Mouse (Mus musculus): ENCODE data around the gene Arhgap32. TPM values are rescaled to one million over a fixed set of nuclear protein-coding genes. Genes with fewer than 3 reads are reported as not detected.
"Not testable (repeated sequence)": the region's sequence is repeated elsewhere in the genome, so short reads cannot be mapped to it uniquely, and the experiment has no call there.

Gene Arhgap32
- polyA plus RNA-seq, 1 experiment: 22.3 TPM

DNA sequence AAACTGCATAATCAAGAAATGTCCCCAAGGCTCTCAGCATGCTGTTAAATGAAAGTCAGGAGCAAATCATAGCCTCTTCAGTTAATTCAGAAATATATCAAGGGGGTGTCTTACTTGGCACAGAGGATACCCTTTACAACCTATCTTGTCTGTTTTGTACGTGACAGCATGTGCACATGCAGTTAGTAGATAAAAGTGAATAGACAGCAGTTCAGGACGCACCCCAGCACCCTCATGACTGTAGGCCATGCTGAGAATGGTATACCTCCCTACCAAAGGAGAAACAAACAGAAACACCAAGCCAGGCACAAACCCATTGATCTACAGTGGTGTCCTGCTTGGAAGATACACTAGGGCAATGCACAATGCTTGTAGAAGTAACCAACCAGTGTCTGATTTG, 14.4 kb upstream of the Arhgap32 start:
- no peak for DNase-seq (ENCODE audit: low read depth)
- TF ChIP-seq POLR2A (IDR thresholded peaks at IDR 0.05; ENCODE audit: borderline replicate concordance, extremely low read depth, insufficient read depth, insufficient read length, poor library complexity, severe bottlenecking) (no peak), CTCF (IDR thresholded peaks at IDR 0.05; ENCODE audit: borderline replicate concordance, extremely low read depth, insufficient read depth, insufficient read length) (no peak)

DNA sequence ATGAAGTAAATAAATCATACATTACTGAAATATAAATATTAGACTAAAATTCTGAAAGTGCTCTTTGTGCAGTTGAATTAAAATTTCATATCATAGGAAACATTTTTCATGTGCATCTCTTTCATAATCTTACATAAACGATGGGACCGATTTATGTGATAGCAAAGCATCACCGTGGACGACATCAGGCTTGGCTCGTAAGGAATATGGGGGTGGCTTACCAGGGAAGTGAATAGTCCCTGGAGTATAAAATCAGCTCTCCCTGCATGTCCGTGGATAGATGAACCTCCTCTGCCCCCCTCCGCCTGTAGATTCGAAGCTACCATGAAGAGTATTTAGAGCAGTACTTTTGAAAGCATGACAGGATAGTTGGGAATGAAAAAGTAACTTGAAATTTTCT, 11.3 kb upstream of the Arhgap32 start:
- TF ChIP-seq POLR2A (IDR thresholded peaks at IDR 0.05; ENCODE audit: borderline replicate concordance, extremely low read depth, insufficient read depth, insufficient read length, poor library complexity, severe bottlenecking) (no peak), CTCF (IDR thresholded peaks at IDR 0.05; ENCODE audit: borderline replicate concordance, extremely low read depth, insufficient read depth, insufficient read length) (no peak)
- no peak for DNase-seq (ENCODE audit: low read depth)

DNA sequence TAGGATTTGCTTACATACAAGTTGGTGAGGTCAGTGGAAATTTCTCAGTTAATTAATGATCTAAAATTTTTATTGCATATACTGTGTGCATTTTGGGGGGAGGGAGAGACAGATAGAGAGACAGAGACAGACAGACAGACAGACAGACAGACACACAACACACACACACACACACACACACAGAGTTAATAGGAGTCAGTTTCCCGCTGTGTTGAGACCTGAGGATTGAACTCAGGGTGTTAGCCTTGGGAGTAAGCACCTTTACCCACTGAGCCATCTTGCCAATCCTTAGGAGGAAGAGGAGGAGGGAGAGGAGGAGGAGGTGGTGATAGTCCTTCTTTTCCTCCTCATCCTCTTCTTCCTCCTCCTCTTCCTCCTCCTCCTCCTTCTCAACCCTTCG, 5.6 kb upstream of the Arhgap32 start:
- TF ChIP-seq CTCF (IDR thresholded peaks at IDR 0.05; ENCODE audit: borderline replicate concordance, extremely low read depth, insufficient read depth, insufficient read length) (no peak), POLR2A (IDR thresholded peaks at IDR 0.05; ENCODE audit: borderline replicate concordance, extremely low read depth, insufficient read depth, insufficient read length, poor library complexity, severe bottlenecking) (no peak)
- DNase-seq (ENCODE audit: low read depth): no peak

DNA sequence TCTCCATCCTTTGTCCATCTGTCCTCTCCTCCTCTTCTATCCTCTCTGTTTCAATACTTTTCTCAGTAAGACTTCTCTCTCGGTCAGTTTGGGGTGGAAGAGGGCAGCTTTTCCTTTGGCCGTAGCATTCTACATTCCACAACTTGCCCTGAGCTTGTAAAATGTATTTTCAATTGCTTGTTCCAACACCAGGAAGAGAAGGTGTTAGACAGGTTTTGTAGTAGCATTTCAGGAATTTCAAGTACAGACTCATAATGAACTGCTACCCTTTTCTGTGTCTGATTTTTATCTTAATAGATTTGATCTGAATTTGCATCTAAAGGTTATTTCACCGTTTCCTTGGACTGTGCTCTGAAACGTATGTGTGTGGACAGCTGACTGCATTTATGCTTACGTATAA, 336 bp downstream of the Arhgap32 start:
- DNase-seq (ENCODE audit: low read depth): no peak
- TF ChIP-seq CTCF (IDR thresholded peaks at IDR 0.05; ENCODE audit: borderline replicate concordance, extremely low read depth, insufficient read depth, insufficient read length) (no peak), POLR2A (IDR thresholded peaks at IDR 0.05; ENCODE audit: borderline replicate concordance, extremely low read depth, insufficient read depth, insufficient read length, poor library complexity, severe bottlenecking) (no peak)

DNA sequence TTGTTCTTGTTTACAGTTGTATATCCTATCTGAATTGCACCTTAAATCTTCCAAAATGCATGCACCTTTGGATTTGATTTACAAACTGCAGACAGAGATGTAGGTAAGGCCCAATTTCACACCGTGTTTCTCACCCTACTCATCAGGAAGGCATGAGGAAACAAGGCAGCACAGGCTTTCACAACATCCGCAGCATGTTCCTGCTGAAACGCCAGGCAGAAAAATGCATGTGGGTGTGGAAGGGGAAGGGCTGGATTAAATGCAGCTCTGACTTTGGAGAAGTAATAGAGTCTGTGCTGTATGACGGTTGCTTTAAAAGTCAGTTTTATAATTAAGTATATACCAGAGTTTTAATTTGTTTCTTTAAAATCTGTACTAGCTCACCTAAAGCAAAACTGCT, 1.9 kb downstream of the Arhgap32 start:
- TF ChIP-seq CTCF (IDR thresholded peaks at IDR 0.05; ENCODE audit: borderline replicate concordance, extremely low read depth, insufficient read depth, insufficient read length) (no peak), POLR2A (IDR thresholded peaks at IDR 0.05; ENCODE audit: borderline replicate concordance, extremely low read depth, insufficient read depth, insufficient read length, poor library complexity, severe bottlenecking) (no peak)
- no peak for DNase-seq (ENCODE audit: low read depth)

DNA sequence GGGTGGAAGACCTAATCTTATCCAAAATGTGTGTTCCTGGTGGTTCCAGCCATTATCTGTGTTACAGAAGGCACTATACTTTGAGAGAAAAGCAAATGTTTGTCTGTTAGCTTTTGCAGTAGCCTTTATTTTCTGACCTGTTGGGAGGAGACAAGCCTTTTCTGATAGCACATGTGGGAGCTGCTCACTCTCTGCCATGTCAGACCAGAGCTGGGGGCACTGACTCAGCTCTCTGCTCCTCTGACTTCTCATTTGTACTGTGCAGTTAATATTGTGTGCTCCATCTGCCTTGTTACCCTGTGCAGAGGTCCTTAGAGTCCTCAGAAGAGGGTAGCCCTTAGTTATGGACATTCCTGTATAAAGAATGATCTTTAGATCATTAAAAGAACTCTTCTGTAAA, 2.5 kb downstream of the Arhgap32 start:
- TF ChIP-seq CTCF (IDR thresholded peaks at IDR 0.05; ENCODE audit: borderline replicate concordance, extremely low read depth, insufficient read depth, insufficient read length): no peak
- no peak for TF ChIP-seq POLR2A (IDR thresholded peaks at IDR 0.05; ENCODE audit: borderline replicate concordance, extremely low read depth, insufficient read depth, insufficient read length, poor library complexity, severe bottlenecking)
- no peak for DNase-seq (ENCODE audit: low read depth)

DNA sequence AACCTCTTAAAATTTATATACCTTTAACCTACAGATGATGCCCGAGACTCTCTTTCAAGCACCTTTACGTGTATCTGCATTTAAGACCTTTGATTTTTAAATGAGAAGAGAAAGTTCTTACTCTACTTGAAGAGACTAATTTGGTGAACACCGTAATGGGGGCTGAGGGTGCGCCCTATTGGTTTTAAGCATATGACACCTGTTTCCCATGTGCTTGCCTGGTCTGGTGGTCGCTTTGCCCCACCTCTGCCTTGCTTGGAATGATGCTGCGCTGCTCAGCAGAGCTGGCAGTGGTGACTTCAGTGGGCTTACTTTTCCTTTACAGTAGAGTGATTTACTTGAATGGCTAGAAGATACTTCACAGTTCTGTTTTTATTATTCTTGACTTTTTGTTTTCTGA, 3.6 kb downstream of the Arhgap32 start:
- TF ChIP-seq CTCF (IDR thresholded peaks at IDR 0.05; ENCODE audit: borderline replicate concordance, extremely low read depth, insufficient read depth, insufficient read length): no peak
- no peak for TF ChIP-seq POLR2A (IDR thresholded peaks at IDR 0.05; ENCODE audit: borderline replicate concordance, extremely low read depth, insufficient read depth, insufficient read length, poor library complexity, severe bottlenecking)
- DNase-seq (ENCODE audit: low read depth): no peak

DNA sequence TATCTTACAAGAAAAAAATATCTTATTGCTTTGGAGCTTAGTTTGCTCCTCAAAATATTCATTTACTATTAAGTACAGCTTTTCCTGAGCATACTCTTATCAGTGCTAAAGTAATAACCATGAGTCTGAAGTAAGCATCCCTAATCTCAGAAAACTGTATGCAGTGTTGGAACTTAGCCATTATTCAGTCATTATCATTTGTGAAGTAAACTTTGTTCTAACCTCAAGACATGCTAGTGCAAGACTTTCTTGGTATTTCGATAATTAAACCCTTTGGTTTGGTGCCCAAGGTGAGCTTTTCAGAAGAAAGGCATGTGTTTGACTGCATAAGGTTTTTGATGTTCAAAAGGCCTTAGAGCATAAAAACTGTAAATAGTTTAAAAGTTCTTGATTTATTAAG, 4.2 kb downstream of the Arhgap32 start:
- TF ChIP-seq CTCF (IDR thresholded peaks at IDR 0.05; ENCODE audit: borderline replicate concordance, extremely low read depth, insufficient read depth, insufficient read length) (no peak), POLR2A (IDR thresholded peaks at IDR 0.05; ENCODE audit: borderline replicate concordance, extremely low read depth, insufficient read depth, insufficient read length, poor library complexity, severe bottlenecking) (no peak)
- DNase-seq (ENCODE audit: low read depth): no peak

DNA sequence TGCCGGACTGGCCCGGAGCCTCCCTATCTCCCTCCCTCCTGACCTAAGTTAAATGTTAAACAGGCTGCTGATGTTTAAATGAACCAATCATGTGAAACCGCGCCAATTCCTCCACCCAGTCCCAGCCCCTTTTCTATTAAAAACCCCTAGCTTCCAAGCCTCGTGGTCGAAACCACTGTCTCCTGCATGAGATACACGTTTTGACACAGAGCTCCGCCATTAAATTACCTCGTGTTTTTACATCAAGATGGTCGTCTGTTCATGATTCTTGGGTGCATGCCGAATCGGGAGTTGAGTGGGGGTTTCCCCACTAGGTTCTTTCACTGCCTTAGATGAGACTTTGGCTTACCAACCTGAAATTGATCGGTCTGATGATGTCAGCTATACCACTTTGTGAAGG, 5.3 kb downstream of the Arhgap32 start:
- DNase-seq (ENCODE audit: low read depth): not testable (repeated sequence)

DNA sequence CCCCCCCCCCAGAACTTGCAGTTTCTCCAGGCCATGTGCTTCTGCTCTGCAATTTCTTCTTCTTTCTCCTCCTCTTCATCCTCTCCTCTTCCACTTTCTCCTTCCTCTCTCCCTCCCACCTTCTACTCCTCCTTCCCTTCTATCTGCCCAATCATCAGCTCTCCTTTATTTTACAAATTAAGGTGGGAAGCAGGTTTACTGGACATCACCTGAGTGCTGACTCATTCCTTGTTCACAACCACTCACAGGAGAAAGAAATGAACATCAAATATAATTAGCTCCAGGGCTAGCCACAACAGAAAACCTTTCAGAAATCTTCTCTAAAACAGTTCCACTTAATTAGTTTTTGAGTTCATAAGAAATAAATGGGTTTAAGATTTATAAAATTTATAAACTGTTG, 20.3 kb downstream of the Arhgap32 start:
- DNase-seq (ENCODE audit: low read depth): no peak
- no peak for TF ChIP-seq POLR2A (IDR thresholded peaks at IDR 0.05; ENCODE audit: borderline replicate concordance, extremely low read depth, insufficient read depth, insufficient read length, poor library complexity, severe bottlenecking)
- no peak for TF ChIP-seq CTCF (IDR thresholded peaks at IDR 0.05; ENCODE audit: borderline replicate concordance, extremely low read depth, insufficient read depth, insufficient read length)

DNA sequence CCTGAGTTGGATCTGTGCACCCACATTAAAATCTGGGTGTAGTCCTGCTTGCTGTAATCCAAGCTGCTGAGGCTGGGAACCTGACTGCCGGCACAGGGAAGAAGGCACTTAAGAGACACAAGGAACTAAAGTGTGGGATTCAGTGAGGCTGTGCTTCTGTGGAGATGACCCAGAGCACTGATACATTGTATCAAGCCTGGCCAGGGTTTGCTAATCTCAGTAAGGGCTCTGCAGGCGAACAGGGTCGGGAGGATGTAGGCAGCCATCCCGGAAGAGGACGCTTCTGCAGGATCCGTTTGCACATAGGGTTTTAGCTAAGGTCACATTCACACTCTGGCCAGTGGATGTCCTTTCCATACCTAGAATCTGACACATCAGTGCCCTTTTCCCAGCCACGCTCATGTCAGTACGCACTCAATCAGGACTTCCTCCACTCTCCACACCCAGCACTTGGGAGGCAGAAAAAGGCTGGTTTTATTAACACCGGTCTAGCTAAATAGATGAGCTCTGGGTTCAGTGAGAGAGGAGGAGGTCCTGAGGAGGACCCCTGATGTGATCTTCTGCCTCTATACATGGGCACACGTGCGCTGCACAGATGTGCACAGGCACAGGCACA, 20.9 kb downstream of the Arhgap32 start:
- no peak for DNase-seq (ENCODE audit: low read depth)
- TF ChIP-seq POLR2A (IDR thresholded peaks at IDR 0.05; ENCODE audit: borderline replicate concordance, extremely low read depth, insufficient read depth, insufficient read length, poor library complexity, severe bottlenecking): no peak
- no peak for TF ChIP-seq CTCF (IDR thresholded peaks at IDR 0.05; ENCODE audit: borderline replicate concordance, extremely low read depth, insufficient read depth, insufficient read length)

DNA sequence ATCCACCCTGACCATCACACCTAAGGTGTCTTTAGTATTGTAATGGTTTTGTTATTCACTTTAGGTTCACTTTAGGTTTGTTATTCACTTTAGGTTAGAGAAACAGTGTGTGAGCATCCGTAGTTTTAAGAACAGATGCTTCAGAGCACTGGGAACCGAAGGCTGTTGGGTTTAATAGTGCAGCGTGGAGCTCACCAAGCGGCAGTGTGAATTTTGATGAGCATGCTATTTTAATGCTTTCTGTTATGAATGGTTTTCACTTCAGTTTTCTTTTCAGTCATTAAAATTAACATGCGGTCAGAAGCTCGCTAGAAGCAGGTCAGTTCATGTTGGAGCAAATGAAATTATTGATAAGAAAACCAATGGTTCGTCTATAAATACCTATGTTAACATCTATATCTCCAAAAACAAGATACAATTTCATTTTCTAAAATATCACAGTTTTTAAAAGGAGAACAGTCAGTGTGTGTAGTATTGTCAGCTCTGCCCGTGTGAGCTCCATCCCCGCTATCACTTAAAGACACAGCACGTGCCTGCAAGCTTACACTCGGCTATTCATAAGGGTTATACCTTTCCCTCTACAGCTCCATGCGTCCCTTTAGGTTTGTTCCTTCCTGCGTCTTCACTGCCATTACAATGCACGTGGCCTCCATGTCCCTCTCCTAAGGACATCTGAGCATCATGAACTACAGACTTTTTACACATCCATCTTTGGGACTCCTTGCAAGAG, 21.9 kb downstream of the Arhgap32 start:
- TF ChIP-seq POLR2A (IDR thresholded peaks at IDR 0.05; ENCODE audit: borderline replicate concordance, extremely low read depth, insufficient read depth, insufficient read length, poor library complexity, severe bottlenecking): no peak
- no peak for TF ChIP-seq CTCF (IDR thresholded peaks at IDR 0.05; ENCODE audit: borderline replicate concordance, extremely low read depth, insufficient read depth, insufficient read length)
- DNase-seq (ENCODE audit: low read depth): no peak
